Mouse (Mus musculus): Measurements from ENCODE around the gene Pknox2.

The Pknox2 gene

GRCm38 (mm10) chr9:37101059-37101940, 45.9 kb downstream of the Pknox2 start:
- DNase-seq (ENCODE audit: low spot score), result no peak

GRCm38 (mm10) chr9:37099595-37099994, 47.6 kb downstream of the Pknox2 start:
- DNase-seq (ENCODE audit: low spot score), result no peak

- DNase-seq (ENCODE audit: low spot score), result no peak
Observed at GRCm38 (mm10) chr9:37098600-37098999, 48.6 kb downstream of the Pknox2 start.

GRCm38 (mm10) chr9:37094230-37094990, 52.8 kb downstream of the Pknox2 start:
- DNase-seq (ENCODE audit: low spot score), result no peak

GRCm38 (mm10) chr9:37093086-37093485, 54.1 kb downstream of the Pknox2 start:
- no peak for DNase-seq (ENCODE audit: low spot score)

GRCm38 (mm10) chr9:37089894-37090652, 57.1 kb downstream of the Pknox2 start:
- no peak for DNase-seq (ENCODE audit: low spot score)

GRCm38 (mm10) chr9:37085370-37085769, 61.8 kb downstream of the Pknox2 start:
- DNase-seq (ENCODE audit: low spot score), result no peak

GRCm38 (mm10) chr9:37082246-37082645, 65.0 kb downstream of the Pknox2 start:
- DNase-seq (ENCODE audit: low spot score), result no peak

GRCm38 (mm10) chr9:37080309-37080708, 66.9 kb downstream of the Pknox2 start:
- no peak for DNase-seq (ENCODE audit: low spot score)

GRCm38 (mm10) chr9:37077063-37077418, 70.2 kb downstream of the Pknox2 start:
- DNase-seq (ENCODE audit: low spot score), result no peak

- no peak for DNase-seq (ENCODE audit: low spot score)
Observed at GRCm38 (mm10) chr9:37076386-37077062, 70.7 kb downstream of the Pknox2 start.

GRCm38 (mm10) chr9:37075903-37076302, 71.3 kb downstream of the Pknox2 start:
- DNase-seq (ENCODE audit: low spot score), result no peak

- no peak for DNase-seq (ENCODE audit: low spot score)
Observed at GRCm38 (mm10) chr9:37069391-37070312, 77.6 kb downstream of the Pknox2 start.

- no peak for DNase-seq (ENCODE audit: low spot score)
Observed at GRCm38 (mm10) chr9:37067473-37067830, 79.8 kb downstream of the Pknox2 start.

- DNase-seq (ENCODE audit: low spot score), result no peak
Observed at GRCm38 (mm10) chr9:37066732-37067472, 80.3 kb downstream of the Pknox2 start.

- DNase-seq (ENCODE audit: low spot score), result no peak
Observed at GRCm38 (mm10) chr9:37061627-37062026, 85.6 kb downstream of the Pknox2 start.

GRCm38 (mm10) chr9:37054703-37055102, 92.5 kb downstream of the Pknox2 start:
- DNase-seq (ENCODE audit: low spot score), result no peak

- no peak for DNase-seq (ENCODE audit: low spot score)
Observed at GRCm38 (mm10) chr9:37053601-37054512, 93.3 kb downstream of the Pknox2 start.

- DNase-seq (ENCODE audit: low spot score), result no peak
Observed at GRCm38 (mm10) chr9:37053041-37053440, 94.2 kb downstream of the Pknox2 start.
